Mouse (Mus musculus) neural tube, embryonic 15.5 days (tissue): ENCODE data around the gene Zfp827. TPM values are rescaled to one million over a fixed set of nuclear protein-coding genes. Genes with fewer than 3 reads are reported as not detected.
A peak's percentile ranks its signal among the peaks of the same experiment; 100 is the strongest.

Experiments
- ATAC-seq: fragments of 200-750 bp; cut with Nextera tagmentation; 2 replicates; pipeline ENCODE4 v1.8.0; 2017; ENCODE audit warnings: mild to moderate bottlenecking, moderate TSS enrichment, moderate library complexity; ENCODE audit not compliant: low FRiP score
- H3K27ac ChIP-seq: fragments of 300-500 bp; sonication (generic); replicated peaks from 2 replicates; pipeline ENCODE4 v1.5.1; 2015; ENCODE audit warnings: mild to moderate bottlenecking, inconsistent platforms
- H3K27me3 ChIP-seq: fragments of 300-500 bp; sonication (generic); replicated peaks from 2 replicates; pipeline ENCODE4 v1.6.1; 2015; ENCODE audit warnings: inconsistent platforms
- H3K36me3 ChIP-seq: fragments of 300-500 bp; sonication (generic); 2 replicates; pipeline ENCODE4 v1.6.1; 2015; ENCODE audit warnings: inconsistent platforms
- H3K4me1 ChIP-seq: fragments of 300-500 bp; sonication (generic); 2 replicates; pipeline ENCODE4 v1.6.1; 2015; ENCODE audit warnings: inconsistent platforms
- H3K4me2 ChIP-seq: fragments of 300-500 bp; sonication (generic); 2 replicates; pipeline ENCODE4 v1.6.1; 2015; ENCODE audit warnings: inconsistent platforms, mild to moderate bottlenecking, moderate library complexity
- H3K4me3 ChIP-seq: fragments of 300-500 bp; sonication (generic); replicated peaks from 2 replicates; pipeline ENCODE4 v1.5.1; 2015; ENCODE audit warnings: mild to moderate bottlenecking, inconsistent platforms
- H3K9ac ChIP-seq: fragments of 300-500 bp; sonication (generic); replicated peaks from 2 replicates; pipeline ENCODE4 v1.6.1; 2015; ENCODE audit warnings: mild to moderate bottlenecking, inconsistent platforms
- H3K9me3 ChIP-seq: fragments of 300-500 bp; sonication (generic); replicated peaks from 2 replicates; pipeline ENCODE4 v1.6.1; 2016; ENCODE audit warnings: inconsistent platforms
- WGBS: fragments of 180-500 bp; shearing (Covaris S2); methylation state at CpG from one replicate; pipeline ENCODE4 v1.1.7; 2015; ENCODE audit warnings: mixed read lengths; 5-methylcytosine and 5-hydroxymethylcytosine counted together
- polyA plus RNA-seq: library from polyadenylated mRNA; unstranded; fragments of >200 nt; fragmentation: Nextera tagmentation; extraction: Ambion mirVana; gene quantifications from 2 replicates; pipeline ENCODE4 v1.2.1, GENCODE M21; 2015

Zfp827 gene
- polyA plus RNA-seq, 1 experiment from 2014 or later: 10.4 TPM

- H3K27ac ChIP-seq: no peak overlapping the region
- no peaks in the 10 kb centered on the region for H3K9me3 ChIP-seq
- no peak overlapping the region for H3K4me2 ChIP-seq
- no peak overlapping the region for H3K4me3 ChIP-seq
- H3K27me3 ChIP-seq: no peaks in the 10 kb centered on the region
- ATAC-seq: no peak
- no peak overlapping the region for H3K9ac ChIP-seq
- peaks cover 13% of the 10 kb centered on the region; the same call in 1 of the 2 replicates for H3K36me3 ChIP-seq
- 73% methylated on average over 3 of the region's 3 CpGs for WGBS
- H3K4me1 ChIP-seq: peaks cover 8% of the 10 kb centered on the region
These were observed 39.8 kb downstream of the Zfp827 start for GRCm38 (mm10) chr8:79067812-79068630.

- Histone ChIP-seq H3K9ac (no peak overlapping the region), H3K9me3 (no peaks in the 10 kb centered on the region), H3K27ac (no peak overlapping the region), H3K27me3 (no peaks in the 10 kb centered on the region), H3K36me3 (peaks cover 19% of the 10 kb centered on the region), H3K4me2 (no peak overlapping the region), H3K4me1 (peaks cover 29% of the 10 kb centered on the region), H3K4me3 (no peak overlapping the region)
- WGBS: 58% methylated on average over 3 of the region's 3 CpGs
- ATAC-seq: no peak
These were observed 45.1 kb downstream of the Zfp827 start for GRCm38 (mm10) chr8:79073311-79073710.

- H3K4me2 ChIP-seq: no peak overlapping the region
- H3K36me3 ChIP-seq: peaks cover 19% of the 10 kb centered on the region
- peaks cover 42% of the 10 kb centered on the region for H3K4me1 ChIP-seq
- no peaks in the 10 kb centered on the region for H3K27me3 ChIP-seq
- H3K9me3 ChIP-seq: no peaks in the 10 kb centered on the region
- no peak overlapping the region for H3K4me3 ChIP-seq
- H3K27ac ChIP-seq: no peak overlapping the region
- no peak overlapping the region for H3K9ac ChIP-seq
- ATAC-seq: no peak
- 73% methylated on average over 9 of the region's 9 CpGs for WGBS
These were observed 46.7 kb downstream of the Zfp827 start for GRCm38 (mm10) chr8:79074986-79075385.

- H3K27ac ChIP-seq: no peak overlapping the region
- ATAC-seq: no peak
- H3K4me3 ChIP-seq: no peak overlapping the region
- H3K4me1 ChIP-seq: peaks cover 47% of the 10 kb centered on the region
- H3K4me2 ChIP-seq: no peak overlapping the region
- 86% methylated on average over 5 of the region's 5 CpGs for WGBS
- peaks cover 10% of the 10 kb centered on the region; the same call in 1 of the 2 replicates for H3K36me3 ChIP-seq
- no peaks in the 10 kb centered on the region for H3K27me3 ChIP-seq
- H3K9ac ChIP-seq: no peak overlapping the region
- H3K9me3 ChIP-seq: no peaks in the 10 kb centered on the region
These were observed 49.0 kb downstream of the Zfp827 start for GRCm38 (mm10) chr8:79077256-79077655.

- Histone ChIP-seq H3K9me3 (no peaks in the 10 kb centered on the region), H3K27me3 (no peaks in the 10 kb centered on the region), H3K9ac (0 out of 2 replicates have a peak overlapping the region, but pooled peaks have one; percentile 24), H3K4me3 (no peak overlapping the region), H3K36me3 (peaks cover 8% of the 10 kb centered on the region; the same call in 1 of the 2 replicates), H3K4me1 (peaks cover 52% of the 10 kb centered on the region), H3K4me2 (peak overlapping the region; percentile 13), H3K27ac (peak overlapping the region; percentile 69)
- peak; percentile 59 for ATAC-seq
- 9% methylated on average over 11 of the region's 11 CpGs for WGBS
These were observed 50.4 kb downstream of the Zfp827 start for GRCm38 (mm10) chr8:79078556-79079195.

- H3K27me3 ChIP-seq: no peaks in the 10 kb centered on the region
- peaks cover 53% of the 10 kb centered on the region for H3K4me1 ChIP-seq
- peak overlapping the region; percentile 13 for H3K4me2 ChIP-seq
- ATAC-seq: peak; percentile 25
- H3K9me3 ChIP-seq: no peaks in the 10 kb centered on the region
- H3K4me3 ChIP-seq: no peak overlapping the region
- no peak overlapping the region for H3K9ac ChIP-seq
- 47% methylated on average over 3 of the region's 3 CpGs for WGBS
- peak overlapping the region; percentile 69 for H3K27ac ChIP-seq
- peaks cover 6% of the 10 kb centered on the region; the same call in 1 of the 2 replicates for H3K36me3 ChIP-seq
These were observed 50.9 kb downstream of the Zfp827 start for GRCm38 (mm10) chr8:79079196-79079561.

- no peak overlapping the region for H3K4me3 ChIP-seq
- H3K27ac ChIP-seq: 0 out of 2 replicates have a peak overlapping the region, but pooled peaks have one; percentile 69
- no peaks in the 10 kb centered on the region for H3K27me3 ChIP-seq
- ATAC-seq: no peak
- no peak overlapping the region for H3K9ac ChIP-seq
- no peak overlapping the region for H3K4me2 ChIP-seq
- 75% methylated on average over 6 of the region's 6 CpGs for WGBS
- peaks cover 6% of the 10 kb centered on the region; the same call in 1 of the 2 replicates for H3K36me3 ChIP-seq
- H3K4me1 ChIP-seq: peaks cover 50% of the 10 kb centered on the region
- no peaks in the 10 kb centered on the region for H3K9me3 ChIP-seq
These were observed 52.0 kb downstream of the Zfp827 start for GRCm38 (mm10) chr8:79080096-79080739.

GRCm38 (mm10) chr8:79081333-79081732 lies 53.1 kb downstream of the Zfp827 start:
- whole genome bisulfite sequencing: 86% methylated on average over 4 of the region's 4 CpGs
- ATAC-seq: no peak
- Histone ChIP-seq H3K4me1 (peaks cover 50% of the 10 kb centered on the region), H3K27me3 (no peaks in the 10 kb centered on the region), H3K9ac (no peak overlapping the region), H3K36me3 (peaks cover under 1% of the 10 kb centered on the region; the same call in 1 of the 2 replicates), H3K4me3 (no peak overlapping the region), H3K9me3 (no peaks in the 10 kb centered on the region), H3K4me2 (no peak overlapping the region), H3K27ac (peak overlapping the region; percentile 13; the same call in 1 of the 2 replicates)

GRCm38 (mm10) chr8:79081955-79082354 lies 53.7 kb downstream of the Zfp827 start:
- WGBS: 59% methylated on average over 10 of the region's 10 CpGs
- peaks cover 2% of the 10 kb centered on the region; the same call in 1 of the 2 replicates for H3K36me3 ChIP-seq
- ATAC-seq: peak; percentile 32
- H3K9ac ChIP-seq: no peak overlapping the region
- no peaks in the 10 kb centered on the region for H3K9me3 ChIP-seq
- H3K27me3 ChIP-seq: no peaks in the 10 kb centered on the region
- H3K27ac ChIP-seq: no peak overlapping the region; the same call in 1 of the 2 replicates
- H3K4me1 ChIP-seq: peaks cover 50% of the 10 kb centered on the region
- no peak overlapping the region for H3K4me2 ChIP-seq
- H3K4me3 ChIP-seq: no peak overlapping the region

- peaks cover 35% of the 10 kb centered on the region for H3K4me1 ChIP-seq
- H3K36me3 ChIP-seq: peaks cover 16% of the 10 kb centered on the region; the same call in 1 of the 2 replicates
- no peak overlapping the region for H3K4me3 ChIP-seq
- WGBS: 68% methylated on average over 18 of the region's 18 CpGs
- H3K9me3 ChIP-seq: no peaks in the 10 kb centered on the region
- no peaks in the 10 kb centered on the region for H3K27me3 ChIP-seq
- peak overlapping the region; percentile 42; the same call in 1 of the 2 replicates for H3K27ac ChIP-seq
- no peak overlapping the region for H3K9ac ChIP-seq
- H3K4me2 ChIP-seq: no peak overlapping the region
- no peak for ATAC-seq
These were observed 55.5 kb downstream of the Zfp827 start for GRCm38 (mm10) chr8:79083461-79084358.
